Mouse (Mus musculus): Measurements from ENCODE around the gene Gm36176.
"Not testable (repeated sequence)": the region's sequence is repeated elsewhere in the genome, so short reads cannot be mapped to it uniquely, and the experiment has no call there.

The Gm36176 gene

DNA sequence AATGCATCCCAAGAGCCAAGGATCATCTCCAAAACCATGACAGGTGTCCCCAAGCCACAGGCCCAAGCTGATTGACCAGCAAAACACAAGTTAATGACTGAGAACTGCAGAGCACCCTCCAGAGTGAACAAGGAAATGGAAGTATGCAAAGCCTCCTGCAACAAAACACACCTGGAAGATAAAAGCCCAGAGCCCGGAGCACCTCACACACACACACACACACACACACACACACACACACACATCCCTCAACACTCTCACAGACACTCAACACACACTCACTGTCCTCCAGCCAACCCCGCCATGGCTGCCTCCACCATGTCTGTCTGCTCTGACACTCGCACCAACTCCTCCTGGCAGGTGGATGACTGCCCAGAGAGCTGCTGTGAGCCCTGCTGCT, at the start of gene Gm36176:
TSS of gene Gm36176 (plus strand) at position 301 of the 400 bp plus-strand sequence.
- no peak for DNase-seq

DNA sequence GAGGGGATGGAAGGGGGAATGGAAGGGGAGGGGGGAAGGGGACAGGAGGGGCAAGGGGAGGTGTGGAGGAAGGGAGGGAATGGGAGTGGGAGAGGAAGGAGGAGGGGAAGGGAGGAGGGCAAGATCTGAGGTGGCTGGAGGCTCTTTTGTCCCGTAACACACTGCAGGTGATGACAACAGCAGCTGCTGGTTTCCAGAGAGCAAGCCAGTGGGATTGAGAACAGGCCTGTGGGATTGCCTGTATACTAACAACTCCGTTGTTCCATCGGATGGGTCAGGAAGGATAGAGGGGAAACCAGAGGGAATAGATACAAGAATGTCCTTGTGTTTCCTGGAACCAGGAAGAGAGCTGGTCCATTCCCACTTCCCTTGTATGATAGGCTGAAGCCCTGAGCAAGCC, 48.9 kb upstream of the Gm36176 start:
- DNase-seq, result no peak

DNA sequence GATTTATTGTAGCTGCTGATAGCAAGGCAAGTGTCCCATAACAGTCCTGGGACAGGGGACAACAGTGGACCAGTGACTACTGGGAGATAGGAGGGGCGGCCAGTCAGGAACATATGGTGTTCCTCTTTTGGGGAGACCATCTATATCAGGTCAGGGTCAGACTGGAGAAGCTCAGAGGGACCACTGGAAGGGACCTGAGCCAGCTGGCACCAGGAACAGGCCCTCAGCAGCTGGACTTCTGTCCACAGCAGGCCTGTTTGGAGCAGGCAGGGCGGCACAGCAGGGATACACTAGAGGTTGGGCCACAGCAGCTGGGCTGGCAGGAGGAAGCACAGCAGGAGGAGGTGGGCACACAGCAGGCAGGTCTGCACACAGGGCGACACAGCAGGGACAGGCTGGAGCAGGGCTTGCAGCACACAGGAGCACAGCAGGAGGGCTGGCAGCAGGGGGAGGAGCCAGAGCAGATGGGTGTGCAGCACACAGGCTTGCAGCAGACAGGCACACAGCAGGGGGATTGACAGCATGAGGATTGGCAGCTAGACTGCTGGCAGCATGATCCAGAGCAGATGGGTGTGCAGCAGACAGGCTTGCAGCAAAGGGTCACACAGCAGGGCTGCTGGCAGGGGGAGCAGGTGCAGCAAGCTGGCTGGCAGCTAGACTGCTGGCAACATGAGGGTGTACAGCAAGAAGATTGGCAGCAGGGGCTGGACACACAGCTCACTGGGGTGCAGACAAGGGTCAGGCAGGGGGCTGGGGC, 48.3 kb upstream of the Gm36176 start:
- DNase-seq, result not testable (repeated sequence)

DNA sequence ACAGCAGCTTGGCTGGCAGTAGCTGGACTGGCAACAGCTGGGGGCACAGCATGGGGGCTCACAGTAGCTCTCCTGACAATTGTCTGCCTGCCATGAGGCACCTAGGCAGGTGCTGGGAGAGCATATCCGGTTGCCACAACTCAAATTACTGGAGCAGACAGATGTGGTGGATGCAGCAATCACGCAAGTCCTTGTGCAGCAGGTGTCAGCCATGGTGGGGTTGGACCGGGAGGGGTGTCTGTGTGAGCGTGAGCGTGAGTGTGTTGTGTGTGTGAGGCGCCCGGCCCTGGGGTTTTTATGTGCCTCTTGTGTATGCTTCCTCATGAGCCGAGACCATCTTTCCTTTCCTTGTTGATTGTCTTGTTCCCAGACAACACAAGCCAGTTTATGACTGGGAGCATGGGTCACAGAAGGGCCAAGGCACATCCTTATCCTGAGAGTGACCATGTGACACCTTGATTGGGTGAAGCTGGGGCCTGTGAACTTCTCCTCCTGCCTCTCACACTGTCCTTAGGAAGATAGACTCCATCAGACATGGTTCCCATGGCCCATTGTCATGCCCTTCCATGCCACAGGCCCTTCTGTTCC, 47.6 kb upstream of the Gm36176 start, which contains the start of gene Gm19668:
TSS of gene Gm19668 (minus strand) at position 213 of the 588 bp plus-strand sequence.
- DNase-seq, result no peak

DNA sequence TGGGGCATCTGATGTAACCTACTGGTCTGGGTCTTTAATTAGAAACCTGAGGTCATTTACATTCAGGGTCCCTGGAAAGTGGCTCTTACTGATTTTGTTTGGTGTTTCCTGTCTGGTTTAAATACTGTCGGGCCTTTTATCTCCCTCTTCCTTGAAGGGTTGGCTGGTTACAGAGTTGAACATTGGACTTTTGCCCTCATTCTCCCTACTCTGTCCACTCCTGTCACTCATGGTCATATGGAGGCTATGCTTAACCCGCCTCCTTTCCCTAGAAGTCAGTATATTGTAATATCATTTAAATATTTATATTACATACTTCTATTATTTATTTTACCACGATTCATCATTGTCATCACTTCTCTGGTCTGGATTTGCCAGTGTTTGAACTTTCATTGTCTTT, 42.5 kb upstream of the Gm36176 start:
- DNase-seq, result no peak

DNA sequence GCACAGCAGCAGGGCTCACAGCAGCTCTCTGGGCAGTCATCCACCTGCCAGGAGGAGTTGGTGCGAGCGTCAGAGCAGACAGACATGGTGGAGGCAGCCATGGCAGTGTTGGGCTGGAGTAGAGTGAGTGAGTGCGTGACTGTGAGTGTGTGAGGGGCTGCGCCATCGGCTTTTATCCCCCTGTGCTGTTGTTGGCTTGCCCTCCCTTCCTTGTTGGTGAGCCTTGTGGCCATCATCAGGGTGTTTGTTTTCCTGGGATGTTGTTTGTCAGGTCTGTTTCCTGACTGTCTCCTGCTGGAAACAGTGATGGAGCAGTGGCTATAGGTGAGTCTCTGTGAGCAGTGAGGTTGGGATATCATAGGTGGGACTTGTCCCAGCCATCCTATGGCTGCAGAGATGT, 34.9 kb upstream of the Gm36176 start, which contains the start of gene Gm9507:
TSS of gene Gm9507 (minus strand) at position 101 of the 400 bp plus-strand sequence.
- no peak for DNase-seq

DNA sequence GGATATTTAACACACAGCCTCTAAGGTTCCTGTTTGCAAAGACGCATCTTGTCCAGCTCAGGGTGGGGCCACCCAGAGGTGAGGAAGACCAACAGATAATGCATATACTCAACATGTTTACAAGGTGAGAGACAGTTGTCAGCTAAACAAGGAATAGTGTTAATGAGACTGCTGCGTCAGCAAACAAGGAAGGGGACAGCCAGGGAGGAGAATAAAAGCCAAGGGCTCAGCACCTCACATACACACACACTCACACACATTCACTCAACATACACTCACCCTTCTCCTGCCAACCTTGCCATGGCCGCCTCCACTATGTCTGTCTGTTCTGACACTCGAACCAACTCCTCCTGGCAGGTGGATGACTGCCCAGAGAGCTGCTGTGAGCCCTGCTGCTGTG, 32.2 kb upstream of the Gm36176 start, which contains the start of gene Gm2696:
TSS of gene Gm2696 (plus strand) at position 301 of the 400 bp plus-strand sequence.
- DNase-seq, result no peak

DNA sequence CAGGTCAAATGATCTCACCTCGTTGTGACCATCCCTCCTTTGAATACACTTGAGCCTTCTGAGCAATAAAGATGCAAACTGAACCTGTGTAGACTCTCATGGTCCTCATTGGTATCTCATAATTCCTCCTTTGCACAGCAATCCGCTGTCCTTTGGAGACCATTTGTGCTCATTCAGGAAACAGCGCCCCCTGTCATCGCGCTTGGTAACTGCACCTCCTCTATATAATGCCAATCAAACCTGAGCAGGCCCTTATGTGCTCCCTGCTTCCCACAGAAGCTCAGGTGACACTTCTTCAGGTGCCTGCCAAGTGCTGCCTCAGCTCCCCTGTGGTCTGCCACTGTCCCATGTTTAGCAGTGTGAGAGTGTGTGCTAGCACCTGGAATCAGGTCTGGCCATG, 31.1 kb upstream of the Gm36176 start:
- DNase-seq, result no peak

DNA sequence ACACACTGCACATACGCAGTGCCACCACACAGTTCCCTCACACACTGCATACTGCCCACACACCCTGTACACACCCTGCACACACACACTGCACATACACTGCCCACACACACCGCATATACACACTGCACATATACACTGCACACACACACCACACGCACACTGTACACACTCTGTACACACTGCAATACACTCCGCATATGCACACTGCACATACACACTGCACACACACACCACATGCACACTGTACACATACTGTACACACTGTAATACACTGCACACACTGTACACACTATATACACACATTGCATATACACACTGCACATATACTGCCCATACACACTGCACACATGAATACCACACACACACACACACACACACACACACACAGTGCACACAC, 28.1 kb upstream of the Gm36176 start:
- no peak for DNase-seq

DNA sequence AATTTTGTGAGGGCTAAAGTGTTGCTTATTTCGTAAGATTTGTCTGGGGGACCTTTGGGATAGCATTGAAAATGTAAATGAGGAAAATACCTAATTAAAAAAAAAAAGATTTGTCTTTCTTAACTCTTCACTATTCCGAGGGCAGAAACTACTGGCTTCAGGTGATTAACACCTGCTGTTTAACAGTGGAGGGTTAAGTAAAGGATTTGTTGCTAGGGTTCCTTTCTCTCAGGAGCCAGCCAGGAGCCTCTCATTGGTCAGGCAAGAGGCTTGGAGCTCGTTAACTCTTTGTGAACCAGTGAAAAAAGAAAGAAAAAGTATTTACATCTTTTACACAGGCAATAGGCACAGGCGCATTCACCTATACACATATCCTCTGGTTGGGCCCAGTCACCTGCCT, 27.4 kb upstream of the Gm36176 start:
- DNase-seq, result no peak

DNA sequence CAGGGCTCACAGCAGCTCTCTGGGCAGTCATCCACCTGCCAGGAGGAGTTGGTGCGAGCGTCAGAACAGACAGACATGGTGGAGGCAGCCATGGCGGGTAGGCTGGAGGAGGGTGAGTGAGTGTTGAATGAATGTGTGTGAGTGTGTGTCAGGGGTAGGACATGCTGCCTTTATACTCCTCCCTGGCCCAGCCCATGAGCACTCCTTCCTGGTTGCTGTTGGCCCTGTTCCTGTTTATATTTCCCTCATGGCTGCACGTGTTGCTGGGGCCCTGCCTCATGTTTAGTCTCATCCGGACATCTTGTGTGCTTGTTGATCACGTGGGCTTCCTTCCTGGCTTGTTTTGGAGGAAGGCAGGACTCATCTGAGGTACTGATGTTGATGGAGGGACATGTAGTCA, 19.7 kb upstream of the Gm36176 start, which contains the start of gene Krtap10-4:
TSS of gene Krtap10-4 (minus strand) at position 145 of the 400 bp plus-strand sequence.
- DNase-seq, result no peak

DNA sequence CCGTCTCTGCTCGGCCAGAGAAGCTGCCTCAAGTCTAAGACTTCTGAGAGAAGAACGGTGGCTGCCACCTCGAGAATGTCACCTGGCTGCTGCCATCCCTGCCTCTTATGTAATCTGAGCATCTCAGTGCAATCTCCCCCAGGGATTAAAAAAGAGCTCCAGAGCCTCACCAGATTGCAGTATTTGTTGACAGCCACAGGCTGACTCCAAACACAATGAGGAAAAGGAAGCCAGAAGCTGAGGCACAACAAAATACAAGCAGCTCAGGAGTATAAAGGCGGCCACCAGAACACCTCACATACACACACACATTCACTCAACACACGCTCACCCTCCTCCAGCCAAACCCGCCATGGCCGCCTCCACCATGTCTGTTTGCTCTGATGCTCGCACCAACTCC, 11.0 kb upstream of the Gm36176 start, which contains the start of gene Krtap10-10:
TSS of gene Krtap10-10 (plus strand) at position 301 of the 400 bp plus-strand sequence.
- DNase-seq, result no peak

DNA sequence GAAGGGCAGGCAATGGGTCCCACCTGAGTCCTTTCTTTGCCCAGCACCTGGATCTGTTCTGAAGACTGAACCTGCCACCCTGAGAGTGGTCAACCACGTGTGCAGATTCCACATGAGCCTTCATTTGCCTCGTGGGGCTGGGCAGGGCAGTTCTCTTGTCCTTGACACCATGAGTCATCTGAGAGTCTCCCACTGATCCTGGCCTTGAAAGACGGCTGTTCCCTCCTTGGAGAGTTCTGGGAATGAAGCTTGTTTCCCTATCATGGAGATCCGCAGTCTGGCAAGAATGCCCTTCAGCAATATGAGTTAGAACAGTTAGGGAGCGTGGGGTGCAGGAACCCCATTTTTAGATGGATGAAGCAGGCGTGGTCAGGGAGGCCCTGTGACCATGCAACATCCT, 7.6 kb upstream of the Gm36176 start:
- no peak for DNase-seq

DNA sequence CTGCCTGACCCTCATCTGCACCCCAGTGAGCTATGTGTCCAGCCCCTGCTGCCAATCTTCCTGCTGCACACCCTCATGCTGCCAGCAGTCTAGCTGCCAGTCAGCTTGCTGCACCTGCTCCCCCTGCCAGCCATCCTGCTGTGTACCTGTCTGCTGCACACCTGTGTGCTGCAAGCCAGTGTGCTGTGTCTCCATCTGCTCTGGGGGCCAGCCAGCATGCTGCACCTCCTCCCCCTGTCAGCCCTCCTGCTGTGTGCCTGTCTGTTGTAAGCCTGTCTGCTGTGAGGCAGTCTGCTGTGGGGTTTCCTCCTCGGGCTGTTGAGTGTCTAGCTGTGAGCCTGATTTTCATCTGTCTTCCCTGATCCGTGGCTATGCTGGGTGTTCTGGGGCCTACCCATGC, 358 bp downstream of the Gm36176 start:
- DNase-seq, result no peak

DNA sequence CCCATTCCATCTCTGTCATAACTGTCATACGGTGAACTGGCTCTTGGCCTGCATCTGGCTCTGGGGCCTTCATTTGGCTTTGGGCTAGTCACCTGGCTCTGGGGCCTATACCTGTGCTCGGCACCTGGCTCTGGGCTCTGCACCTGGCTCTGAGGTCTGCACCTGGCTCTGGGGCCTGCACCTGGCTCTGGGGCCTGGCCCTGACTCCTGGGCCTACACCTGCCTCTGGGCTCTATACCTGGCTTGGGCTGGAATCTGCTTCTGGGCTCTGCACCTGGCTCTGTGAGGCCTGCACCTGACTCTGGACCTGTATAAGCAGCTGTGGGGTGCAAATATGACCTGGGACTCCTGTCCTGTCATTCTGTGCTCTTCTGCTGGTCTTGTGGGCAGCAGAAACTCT, 935 bp downstream of the Gm36176 start:
- DNase-seq, result no peak

DNA sequence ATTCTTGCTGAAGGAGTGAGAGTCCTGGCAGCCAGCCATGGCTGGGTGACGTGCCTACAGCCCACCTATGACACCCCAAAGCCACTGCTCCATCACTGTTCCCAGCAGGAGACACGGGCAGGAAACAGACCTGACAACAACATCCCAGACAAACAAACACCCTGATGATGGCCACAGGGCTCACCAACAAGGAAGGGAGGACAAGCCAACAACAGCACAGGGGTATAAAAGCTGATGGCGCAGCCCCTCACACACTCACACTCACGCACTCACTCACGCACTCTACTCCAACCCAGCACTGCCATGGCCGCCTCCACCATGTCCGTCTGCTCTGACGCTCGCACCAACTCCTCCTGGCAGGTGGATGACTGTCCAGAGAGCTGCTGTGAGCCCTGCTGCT, 6.0 kb downstream of the Gm36176 start, which contains the start of gene Gm10318:
TSS of gene Gm10318 (plus strand) at position 301 of the 400 bp plus-strand sequence.
- DNase-seq, result no peak

DNA sequence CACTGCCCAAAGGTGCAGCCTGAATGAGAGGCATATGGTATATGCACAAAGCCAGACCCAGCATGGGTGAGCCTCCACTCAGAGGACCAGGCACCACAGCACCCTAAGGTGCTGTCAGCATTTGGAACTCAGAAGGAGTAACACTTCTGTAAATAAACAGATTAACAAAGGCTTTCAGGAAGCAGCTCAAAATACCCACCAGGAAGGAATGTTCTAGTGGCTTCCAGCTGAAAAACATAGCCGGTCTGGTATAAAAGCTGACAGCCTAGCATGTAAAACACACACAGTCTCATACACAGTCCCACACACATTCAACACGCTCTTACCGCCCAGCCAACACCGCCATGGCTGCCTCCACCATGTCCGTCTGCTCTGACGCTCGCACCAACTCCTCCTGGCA, 15.1 kb downstream of the Gm36176 start, which contains the start of gene Gm3285:
TSS of gene Gm3285 (plus strand) at position 301 of the 400 bp plus-strand sequence.
- DNase-seq, result no peak

DNA sequence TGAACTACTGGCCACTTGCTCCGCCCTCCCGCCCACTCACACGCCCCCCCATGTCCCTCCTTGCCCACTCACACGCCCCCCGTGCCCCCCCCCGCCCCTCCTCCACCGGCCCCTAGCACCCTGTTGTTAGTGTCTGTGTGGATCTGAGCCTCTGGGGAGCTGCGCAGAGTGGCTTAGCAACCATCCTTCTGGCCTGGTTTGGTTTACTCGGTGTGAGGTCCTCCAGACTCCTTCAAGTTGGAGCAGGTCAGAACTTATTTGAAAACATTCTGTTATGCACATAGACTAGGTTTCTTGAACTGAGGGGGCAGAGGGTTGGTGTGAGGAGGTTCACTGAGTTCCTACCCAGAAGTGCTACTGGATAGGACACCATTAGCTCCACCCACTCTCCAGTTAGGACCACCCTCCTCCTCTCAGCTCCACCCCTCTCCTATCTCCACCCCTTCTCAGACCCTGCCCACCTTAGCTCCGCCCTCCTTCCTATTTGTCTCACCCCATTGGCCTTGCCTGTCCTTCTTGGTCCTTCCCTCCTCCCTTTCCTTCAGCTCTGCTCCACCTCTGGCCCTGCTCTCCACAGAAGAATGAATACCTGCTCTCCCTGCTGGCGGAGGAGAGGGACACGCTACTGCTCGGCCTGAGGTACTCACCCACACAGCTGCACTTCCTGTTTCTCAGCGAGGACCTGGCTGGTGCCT, 17.6 kb downstream of the Gm36176 start:
- DNase-seq, result peak; percentile 83

DNA sequence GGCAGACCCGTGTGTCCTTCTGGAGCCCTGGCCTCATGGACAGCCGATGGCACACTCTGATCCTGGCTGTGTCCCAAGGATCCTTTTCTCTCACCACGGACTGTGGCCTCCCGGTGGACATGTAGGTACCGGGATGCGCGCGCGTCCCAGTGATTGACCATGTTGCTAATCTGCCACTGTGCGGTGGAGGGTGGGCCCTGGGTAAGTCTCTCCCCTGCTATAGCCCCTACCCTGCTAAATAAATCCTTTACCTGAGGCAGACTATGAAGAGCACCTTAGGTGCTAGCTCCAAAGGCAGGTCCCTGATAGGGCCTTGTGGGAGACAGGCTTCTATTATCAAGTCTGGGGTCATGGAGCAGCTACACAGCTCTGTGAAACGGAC, 18.1 kb downstream of the Gm36176 start:
- DNase-seq, result no peak

DNA sequence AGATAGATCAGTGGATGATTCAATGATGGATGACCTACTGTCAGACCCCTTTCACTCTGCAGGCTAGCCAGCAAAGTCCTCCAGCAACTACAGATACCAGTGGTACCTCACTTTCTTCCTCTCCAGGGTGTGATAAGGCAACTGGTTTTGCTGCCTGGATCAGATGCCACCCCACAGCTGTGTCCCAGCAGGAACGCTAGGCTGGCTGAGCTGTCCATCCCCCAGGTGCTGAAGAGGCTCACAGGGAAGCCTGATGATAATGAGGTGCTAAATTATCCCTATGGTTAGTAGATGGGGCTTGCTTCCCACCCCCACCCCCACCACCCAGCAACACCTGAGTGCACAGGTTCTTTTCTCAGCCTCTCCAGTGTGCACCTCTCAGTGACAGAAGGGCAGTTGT, 20.9 kb downstream of the Gm36176 start:
- DNase-seq, result no peak

DNA sequence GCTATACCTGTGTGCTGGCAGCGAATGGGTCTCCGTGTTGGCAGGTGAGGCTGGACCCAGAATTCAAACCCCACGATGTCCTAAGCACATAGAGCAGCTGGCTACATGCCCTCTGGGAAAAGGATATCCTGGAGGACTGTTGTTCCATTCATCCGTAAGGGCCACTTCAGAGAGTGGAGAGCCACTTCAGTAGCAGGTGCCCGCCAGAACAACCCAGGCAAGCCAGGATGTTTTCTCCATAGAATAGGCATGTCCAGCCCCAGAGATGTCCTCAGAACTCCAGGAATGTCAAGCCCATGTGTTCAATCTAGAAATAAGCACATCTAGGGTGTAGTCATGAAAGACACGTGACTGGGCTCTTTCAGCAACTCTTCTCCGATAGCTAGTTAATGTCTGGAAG, 23.0 kb downstream of the Gm36176 start:
- DNase-seq, result no peak

DNA sequence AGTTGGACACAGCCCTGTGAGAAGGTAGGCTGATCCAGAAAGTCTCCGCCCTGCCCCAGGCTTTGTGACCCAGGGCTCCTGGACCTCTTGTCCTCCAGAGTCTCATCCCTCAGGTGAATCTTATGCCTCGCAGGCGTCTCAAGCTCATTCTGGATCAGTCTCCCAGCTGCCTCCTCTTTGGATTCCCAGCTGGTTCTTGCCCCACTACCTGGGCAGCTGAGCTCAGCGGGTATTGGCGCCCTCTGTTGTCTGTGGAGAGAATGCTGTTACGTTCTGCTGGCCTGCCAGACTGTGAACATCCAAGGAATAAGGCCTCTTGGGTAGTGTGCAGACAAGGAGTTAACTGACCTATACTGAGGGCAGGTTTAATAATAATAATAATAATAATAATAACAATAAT, 32.4 kb downstream of the Gm36176 start:
- DNase-seq, result no peak

DNA sequence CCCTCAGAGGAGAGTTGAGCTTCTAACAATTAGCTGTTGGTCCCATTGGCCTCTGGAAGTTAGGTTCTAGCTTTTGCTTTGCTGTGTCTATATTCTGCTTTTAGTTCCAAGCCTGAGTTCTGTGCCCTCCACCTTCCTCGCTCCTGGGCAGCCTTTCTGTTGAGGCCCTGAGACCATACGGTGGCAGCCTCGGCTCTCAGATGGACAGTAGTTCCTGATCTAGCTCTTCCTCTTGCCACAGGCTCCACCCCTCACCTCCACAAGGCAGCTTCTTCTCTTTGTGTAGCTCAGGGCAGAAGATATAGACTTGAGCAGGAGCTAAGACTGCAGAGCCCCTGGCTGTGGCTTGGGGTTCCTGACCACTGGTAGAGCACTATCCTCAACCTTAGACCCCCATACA, 33.7 kb downstream of the Gm36176 start:
- DNase-seq, result no peak

DNA sequence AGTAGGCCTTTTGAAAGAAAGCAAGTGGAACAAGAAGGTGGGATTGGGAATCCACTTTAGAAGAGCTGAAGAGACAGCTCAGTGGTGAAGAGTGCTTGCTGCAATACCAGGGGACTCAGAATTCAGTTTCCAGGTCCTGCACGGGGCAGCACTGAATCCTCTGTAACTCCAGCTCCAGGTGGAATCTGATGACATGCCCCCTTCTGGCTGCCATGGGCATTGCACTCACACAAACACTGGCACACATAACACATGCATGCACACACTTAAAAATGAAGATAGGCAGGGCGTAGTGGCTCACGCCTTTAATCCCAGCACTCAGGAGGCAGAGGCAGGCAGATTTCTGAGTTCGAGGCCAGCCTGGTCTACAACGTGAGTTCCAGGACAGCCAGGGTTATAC, 36.0 kb downstream of the Gm36176 start:
- DNase-seq, result no peak
